Mouse (Mus musculus) forebrain, embryonic 14.5 days (tissue): ENCODE results near the gene Col5a2. TPM values are rescaled to one million over a fixed set of nuclear protein-coding genes. Genes with fewer than 3 reads are reported as not detected.

ENCODE experiments used
- ATAC-seq: fragments of 200-750 bp; cut with Nextera tagmentation; 2 replicates; pipeline ENCODE4 v1.8.0; 2017; ENCODE audit warnings: mild to moderate bottlenecking, moderate library complexity
- DNase-seq: peaks from one replicate; pipeline ENCODE4 v3.0.0-alpha.2; 2015; ENCODE audit warnings: low spot score
- H3K27ac ChIP-seq: fragments of 300-500 bp; sonication (generic); 2 replicates; pipeline ENCODE4 v1.5.1; 2014; ENCODE audit warnings: low read depth, mild to moderate bottlenecking, control low read depth, low read length, moderate library complexity
- H3K27me3 ChIP-seq: fragments of 300-500 bp; sonication (generic); replicated peaks from 2 replicates; pipeline ENCODE4 v1.6.1; 2014; ENCODE audit warnings: low read length, control low read depth, mixed read lengths; ENCODE audit not compliant: control insufficient read depth, insufficient read depth
- H3K36me3 ChIP-seq: fragments of 300-500 bp; sonication (generic); 2 replicates; pipeline ENCODE4 v1.6.1; 2014; ENCODE audit warnings: low read length, control low read depth; ENCODE audit not compliant: control insufficient read depth, insufficient read depth
- H3K4me1 ChIP-seq: fragments of 300-500 bp; sonication (generic); 2 replicates; pipeline ENCODE4 v1.6.1; 2014; ENCODE audit warnings: antibody characterized with exemption, low read length, control low read depth; ENCODE audit not compliant: control insufficient read depth, insufficient read depth
- H3K4me2 ChIP-seq: fragments of 300-500 bp; sonication (generic); 2 replicates; pipeline ENCODE4 v1.6.1; 2014; ENCODE audit warnings: mild to moderate bottlenecking, control low read depth, low read length
- H3K4me3 ChIP-seq: fragments of 300-500 bp; sonication (generic); 2 replicates; pipeline ENCODE4 v1.5.1; 2014; ENCODE audit warnings: low read depth, low read length, control low read depth
- H3K9ac ChIP-seq: fragments of 300-500 bp; sonication (generic); 2 replicates; pipeline ENCODE4 v1.6.1; 2014; ENCODE audit warnings: mild to moderate bottlenecking, low read length, control low read depth, moderate library complexity
- H3K9me3 ChIP-seq: fragments of 300-500 bp; sonication (generic); replicated peaks from 2 replicates; pipeline ENCODE4 v1.6.1; 2016; ENCODE audit warnings: low read length, control low read depth, mixed read lengths; ENCODE audit not compliant: control insufficient read depth
- WGBS: fragments of 180-500 bp; shearing (Covaris S2); extraction: QIAGEN DNeasy Blood & Tissue Kit; methylation state at CpG from one replicate; pipeline ENCODE4 v1.1.7; 2014; 5-methylcytosine and 5-hydroxymethylcytosine counted together
- polyA plus RNA-seq: library from polyadenylated mRNA; unstranded; fragments of >200 nt; fragmentation: Nextera tagmentation; extraction: Ambion mirVana; gene quantifications from 2 replicates; pipeline ENCODE4 v1.2.1, GENCODE M21; 2014

Col5a2 gene
- polyA plus RNA-seq, 1 experiment from 2014 or later: 7.5 TPM

- no peak overlapping the region for H3K4me3 ChIP-seq
- H3K27ac ChIP-seq: no peak overlapping the region
- no peak overlapping the region for H3K4me2 ChIP-seq
- H3K9ac ChIP-seq: no peak overlapping the region
- no peak for DNase-seq
- no peaks in the 10 kb centered on the region for H3K9me3 ChIP-seq
- no peak for ATAC-seq
- no peaks in the 10 kb centered on the region for H3K4me1 ChIP-seq
- H3K36me3 ChIP-seq: no peaks in the 10 kb centered on the region
- no peaks in the 10 kb centered on the region for H3K27me3 ChIP-seq
- 96% methylated on average over 1 of the region's 1 CpGs for WGBS
Observed at GRCm38 (mm10) chr1:45329149-45329548, 173.9 kb downstream of the Col5a2 start.

Other genes with a start within 250 kb of the Col5a2 start
- gene Col3a1, start 191.7 kb downstream of the Col5a2 start, polyA plus RNA-seq: 119 and 157 TPM in 2 replicates